ENCODE assay signal across 7 mouse cellular contexts in the genomic region with DNA sequence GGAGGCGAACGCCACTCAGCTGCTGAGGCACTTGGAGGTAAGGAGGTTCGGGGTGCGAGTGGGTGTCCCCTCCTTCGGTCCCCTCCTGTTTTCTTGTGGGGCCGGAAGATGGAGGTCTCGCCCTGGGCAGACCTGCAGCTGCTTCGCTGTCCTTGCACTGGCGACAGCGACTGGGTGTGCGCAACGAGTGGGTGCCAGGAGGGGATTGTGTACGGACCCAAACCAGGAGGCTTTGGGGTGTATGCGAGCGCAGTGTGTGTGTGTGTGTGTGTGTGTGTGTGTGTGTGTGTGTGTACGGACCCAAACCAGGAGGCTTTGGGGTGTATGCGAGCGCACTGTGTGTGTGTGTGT. TPM values are rescaled to one million over a fixed set of nuclear protein-coding genes. Genes with fewer than 3 reads are reported as not detected.
DNase-seq lines count a peak whose midpoint lies in the region; ATAC-seq and TF ChIP-seq lines count a peak whose summit lies in the region.

No protein-coding gene starts in this region.

- no peak for TF ChIP-seq POLR2A in spleen, adult 2 months (IDR thresholded peaks at IDR 0.05; ENCODE audit: low read depth, low read length)

- under 1% methylated on average over 18 of the region's 18 CpGs for WGBS in spleen, adult 2 months
- WGBS in forebrain, embryonic 12.5 days: under 1% methylated on average over 18 of the region's 18 CpGs
- 2% methylated on average over 18 of the region's 18 CpGs for WGBS in liver, embryonic 12.5 days (ENCODE audit: insufficient replicate concordance)
- WGBS in stomach, postnatal 0 days: 0% methylated on average over 18 of the region's 18 CpGs

- TF ChIP-seq CTCF in spleen, adult 2 months (IDR thresholded peaks at IDR 0.05; ENCODE audit: extremely low read depth, insufficient read depth, insufficient read length, insufficient replicate concordance): no peak
- no peak for TF ChIP-seq CTCF in stomach, postnatal 0 days (IDR thresholded peaks at IDR 0.05; ENCODE audit: low read depth)

- no peak overlapping the region for H3K27ac ChIP-seq in spleen, adult 2 months (ENCODE audit: insufficient read depth, low read length)
- H3K27ac ChIP-seq in forebrain, embryonic 12.5 days: peak overlapping the region; percentile 66; the same call in 1 of the 2 replicates
- H3K27ac ChIP-seq in liver, embryonic 12.5 days: peak overlapping the region; percentile 90
- H3K27ac ChIP-seq in stomach, postnatal 0 days (replicated peaks): 0 out of 2 replicates have a peak overlapping the region, but pooled peaks have one; percentile 35

- no peak for TF ChIP-seq EP300 in stomach, postnatal 0 days (optimal IDR thresholded peaks at IDR 0.05)

- no peaks in the 10 kb centered on the region for H3K9me3 ChIP-seq in forebrain, embryonic 12.5 days
- no peaks in the 10 kb centered on the region for H3K9me3 ChIP-seq in liver, embryonic 12.5 days (replicated peaks)
- no peaks in the 10 kb centered on the region for H3K9me3 ChIP-seq in stomach, postnatal 0 days (ENCODE audit: control insufficient read depth, low read length)

- peak overlapping the region; percentile 71 for H3K4me2 ChIP-seq in forebrain, embryonic 12.5 days
- peak overlapping the region; percentile 72 for H3K4me2 ChIP-seq in liver, embryonic 12.5 days
- peak overlapping the region; percentile 85 for H3K4me2 ChIP-seq in stomach, postnatal 0 days (replicated peaks; ENCODE audit: low read depth)

- H3K9ac ChIP-seq in forebrain, embryonic 12.5 days: peak overlapping the region; percentile 97
- H3K9ac ChIP-seq in liver, embryonic 12.5 days: peak overlapping the region; percentile 98
- H3K9ac ChIP-seq in stomach, postnatal 0 days (ENCODE audit: low read length): peak overlapping the region; percentile 100

- no peak for ATAC-seq in forebrain, embryonic 12.5 days (ENCODE audit: low FRiP score)
- peak; percentile 66 for ATAC-seq in liver, embryonic 12.5 days
- peak; percentile 44 for ATAC-seq in stomach, postnatal 0 days (ENCODE audit: low FRiP score, low TSS enrichment)

- H3K36me3 ChIP-seq in spleen, adult 2 months (ENCODE audit: control insufficient read depth, insufficient read depth, low read length): no peaks in the 10 kb centered on the region
- peaks cover 16% of the 10 kb centered on the region for H3K36me3 ChIP-seq in forebrain, embryonic 12.5 days (replicated peaks)
- H3K36me3 ChIP-seq in liver, embryonic 12.5 days: peaks cover 24% of the 10 kb centered on the region
- no peaks in the 10 kb centered on the region for H3K36me3 ChIP-seq in stomach, postnatal 0 days (ENCODE audit: control insufficient read depth, insufficient read depth, low read length)

- no peaks in the 10 kb centered on the region for H3K27me3 ChIP-seq in spleen, adult 2 months (ENCODE audit: control insufficient read depth, insufficient read depth, low read length)
- no peaks in the 10 kb centered on the region for H3K27me3 ChIP-seq in forebrain, embryonic 12.5 days
- no peaks in the 10 kb centered on the region for H3K27me3 ChIP-seq in liver, embryonic 12.5 days (replicated peaks)
- H3K27me3 ChIP-seq in stomach, postnatal 0 days (ENCODE audit: control insufficient read depth, insufficient read depth, low read length): no peaks in the 10 kb centered on the region

- peak overlapping the region; percentile 96 for H3K4me3 ChIP-seq in spleen, adult 2 months (ENCODE audit: extremely low read depth, insufficient read depth, insufficient read length)
- peak overlapping the region; percentile 85 for H3K4me3 ChIP-seq in forebrain, embryonic 12.5 days (replicated peaks)
- H3K4me3 ChIP-seq in liver, embryonic 12.5 days: peak overlapping the region; percentile 97
- peak overlapping the region; percentile 95 for H3K4me3 ChIP-seq in stomach, postnatal 0 days (ENCODE audit: low read depth, low read length)

- no peak for DNase-seq in spleen, adult 2 months (ENCODE audit: low read depth in 1 of 2, low spot score in 2 of 2)
- DNase-seq in spleen, adult 12 weeks (ENCODE audit: low spot score): no peak
- DNase-seq in stomach, postnatal 0 days (ENCODE audit: low spot score): no peak
- no peak for DNase-seq in ovary, postnatal 36 days (ENCODE audit: low spot score)
- no peak for DNase-seq in layer of hippocampus, adult 8-10 months (ENCODE audit: low spot score in 2 of 2)

- no peaks in the 10 kb centered on the region for H3K4me1 ChIP-seq in spleen, adult 2 months (ENCODE audit: control insufficient read depth, insufficient read depth, insufficient read length)
- peaks cover 19% of the 10 kb centered on the region for H3K4me1 ChIP-seq in forebrain, embryonic 12.5 days
- peaks cover 22% of the 10 kb centered on the region for H3K4me1 ChIP-seq in liver, embryonic 12.5 days
- 0 out of 2 replicates have a peak, but pooled peaks cover 4% of the 10 kb centered on the region for H3K4me1 ChIP-seq in stomach, postnatal 0 days (replicated peaks; ENCODE audit: control insufficient read depth, insufficient read depth)

RNA-seq across cellular contexts. Expression of a gene that starts 0.3 kb away (rescaled TPM):
- polyA plus RNA-seq in spleen, adult 2 months (2012; rRNA removed): 1.1 and 1.3 TPM in 2 replicates
- 52.3 and 54.5 TPM in 2 replicates for polyA plus RNA-seq in forebrain, embryonic 12.5 days (2016; fragmentation: Nextera tagmentation; extraction: Ambion mirVana)
- 24.1 and 24.7 TPM in 2 replicates for polyA plus RNA-seq in liver, embryonic 12.5 days (2016; fragmentation: Nextera tagmentation; extraction: Ambion mirVana)
- polyA plus RNA-seq in stomach, postnatal 0 days (2015; fragmentation: Nextera tagmentation; extraction: Ambion mirVana): 4.8 and 5.5 TPM in 2 replicates
- 1 to 10 TPM in 3 of 4 experiments, under 1 TPM in 1; 0.89 to 2.4 (median 2.3) TPM for total RNA-seq in layer of hippocampus, adult 8-10 months (2022)

RNA-seq across cellular contexts. Expression of a gene that starts 0.4 kb away (rescaled TPM):
- polyA plus RNA-seq in spleen, adult 2 months (2012; rRNA removed): 1.4 and 1.5 TPM in 2 replicates
- 50.6 and 53.4 TPM in 2 replicates for polyA plus RNA-seq in forebrain, embryonic 12.5 days (2016; fragmentation: Nextera tagmentation; extraction: Ambion mirVana)
- 11.4 and 12.3 TPM in 2 replicates for polyA plus RNA-seq in liver, embryonic 12.5 days (2016; fragmentation: Nextera tagmentation; extraction: Ambion mirVana)
- polyA plus RNA-seq in stomach, postnatal 0 days (2015; fragmentation: Nextera tagmentation; extraction: Ambion mirVana): 4.2 and 4.4 TPM in 2 replicates
- 10 to 100 TPM; 70.0 to 87.9 (median 81.9) TPM for total RNA-seq in layer of hippocampus, adult 8-10 months (2022)
